Mouse (Mus musculus): ENCODE results near the gene Itgb8.

DNA sequence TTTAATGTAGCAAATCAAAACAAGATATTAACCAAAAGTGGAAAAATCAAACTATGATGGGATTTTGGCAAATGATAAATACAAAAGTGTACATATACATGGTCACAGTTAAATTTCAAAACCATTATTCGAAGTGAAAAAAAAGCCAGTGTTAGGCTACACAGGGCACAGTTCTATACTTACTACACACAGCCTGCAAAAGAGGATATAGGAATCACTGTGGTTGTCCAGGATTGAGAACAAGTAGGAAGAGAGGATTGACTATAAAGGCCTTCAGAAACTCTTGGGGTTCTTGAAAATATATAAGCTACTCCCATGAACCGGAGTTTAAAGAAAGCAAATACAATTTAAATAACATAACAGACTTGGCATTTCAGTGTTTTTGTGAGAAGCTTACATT, 87.6 kb downstream of the Itgb8 start:
- TF ChIP-seq CTCF (IDR thresholded peaks at IDR 0.05; ENCODE audit: borderline replicate concordance, extremely low read depth, insufficient read depth, insufficient read length), result no peak
- no peak for TF ChIP-seq POLR2A (IDR thresholded peaks at IDR 0.05; ENCODE audit: borderline replicate concordance, extremely low read depth, insufficient read depth, insufficient read length, poor library complexity, severe bottlenecking)
